Mouse (Mus musculus) heart, adult 9 months (tissue): ENCODE measurements around the gene Atp2c2.
A peak's percentile ranks its signal among the peaks of the same experiment; 100 is the strongest.

Experiments used
- DNase-seq, 2 experiments: peaks; one replicate each; pipeline ENCODE4 v3.0.0; 2022; ENCODE audit warnings: low spot score in 2 of 2

Atp2c2 gene

DNA sequence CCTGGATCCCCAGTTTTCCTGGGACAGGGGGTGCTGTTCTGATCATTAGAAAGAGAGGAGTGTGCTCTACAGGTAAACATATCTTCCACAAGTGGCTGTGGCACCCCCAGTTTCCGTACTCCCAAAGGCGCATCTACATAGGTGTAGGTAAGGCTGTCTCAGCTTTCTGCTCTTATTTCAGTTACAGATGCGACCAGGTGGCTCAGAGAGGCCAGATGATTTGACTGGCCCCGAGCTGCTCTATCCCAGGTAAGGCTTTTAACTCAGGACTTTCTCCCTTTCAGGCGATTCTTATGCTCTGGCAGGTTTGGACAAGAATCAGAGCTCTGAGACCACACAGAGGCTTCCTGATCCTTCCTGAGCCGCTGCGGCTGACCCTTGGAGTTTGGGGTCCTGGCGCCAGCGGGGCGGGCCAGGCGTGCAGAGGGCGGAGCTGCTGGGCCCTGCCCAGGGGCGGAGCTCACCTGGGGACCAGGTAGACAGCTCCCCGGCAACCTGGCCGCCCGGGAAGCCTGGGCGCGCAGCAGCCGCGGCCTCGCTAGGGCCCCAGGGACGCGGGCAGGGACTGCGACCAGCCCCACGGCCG lies at the start of gene Atp2c2:
Atp2c2 (plus strand) TSS at position 461 of the 586 bp plus-strand sequence.
- DNase-seq, result no peak

DNA sequence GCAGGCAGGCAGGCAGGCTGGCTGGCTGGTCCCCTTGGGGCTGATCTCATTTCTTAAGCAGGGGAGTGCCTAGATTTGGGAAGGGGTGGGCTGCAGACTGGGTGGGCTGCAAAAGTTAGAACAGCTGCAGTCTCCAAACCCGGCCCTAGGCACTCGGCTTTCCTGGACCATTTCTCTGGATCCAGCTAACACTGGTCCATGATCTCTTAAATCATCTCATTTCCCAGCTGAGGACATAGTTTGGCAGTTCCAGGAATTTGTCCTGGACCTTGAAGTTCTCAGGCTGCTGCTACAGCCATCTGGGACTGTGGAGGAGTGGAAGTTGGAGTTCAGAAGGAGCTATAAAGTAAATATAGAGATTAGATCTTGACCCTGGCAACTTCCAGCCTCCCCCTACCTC lies 48.5 kb upstream of the Atp2c2 start:
- DNase-seq, result peak in 1 of 2 experiments; percentile 46

DNA sequence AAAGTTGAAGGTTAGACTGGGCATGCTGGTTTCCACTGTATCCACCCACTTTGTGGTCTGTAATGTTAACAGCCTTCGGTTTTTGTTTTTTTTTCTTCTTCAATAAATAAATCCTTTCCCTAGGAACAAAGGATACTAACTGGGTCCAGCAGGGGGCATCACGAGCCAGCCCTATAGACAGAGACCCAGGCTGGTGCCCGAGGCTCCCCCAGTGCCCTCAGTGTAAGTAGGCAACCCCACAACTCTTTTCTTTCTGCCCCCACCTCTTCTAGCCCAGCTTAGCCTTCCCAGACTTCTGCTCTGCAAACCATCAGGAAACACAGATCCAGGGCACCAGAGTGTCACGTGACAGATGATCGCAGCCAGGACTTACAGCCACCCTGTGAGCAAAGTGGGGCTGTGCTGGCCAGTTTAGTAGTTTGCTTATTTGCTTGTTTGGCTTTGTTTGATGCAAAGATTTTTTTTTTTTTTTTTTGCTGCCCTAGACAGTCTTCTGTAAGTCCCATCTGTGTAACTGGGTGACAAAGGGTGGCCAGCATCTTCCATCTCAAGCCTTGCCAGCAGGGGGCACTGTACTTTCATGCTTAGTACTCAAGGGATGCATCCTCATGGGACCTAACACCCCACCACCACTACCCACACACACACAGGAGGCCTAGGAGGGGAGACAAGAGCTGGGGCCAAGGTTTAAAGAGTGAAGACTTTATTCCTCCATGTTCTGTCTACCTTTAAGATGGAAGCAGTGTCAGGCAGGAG lies 42.9 kb upstream of the Atp2c2 start:
- DNase-seq, result no peak

DNA sequence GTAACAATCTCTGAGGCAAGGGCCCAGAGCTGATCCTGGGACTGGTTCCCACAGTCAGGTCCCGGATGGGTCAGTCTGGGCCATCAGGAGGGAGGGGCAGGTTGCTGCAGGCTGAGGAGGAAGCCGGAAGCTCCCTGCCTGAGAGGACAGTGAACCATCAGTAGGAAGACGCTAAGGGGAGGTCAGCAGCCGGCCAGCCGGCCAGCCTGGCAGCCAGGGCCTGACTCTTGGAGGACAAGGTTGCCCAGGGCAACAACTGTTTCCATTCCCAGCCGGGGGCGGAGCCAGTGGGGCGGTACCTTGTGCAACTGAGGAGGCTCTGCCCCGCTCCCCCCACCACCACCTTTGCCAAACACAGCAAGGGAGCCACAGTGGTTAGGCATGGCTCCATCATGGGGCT lies 38.7 kb upstream of the Atp2c2 start:
- DNase-seq, result peak; percentile 82 to 85

DNA sequence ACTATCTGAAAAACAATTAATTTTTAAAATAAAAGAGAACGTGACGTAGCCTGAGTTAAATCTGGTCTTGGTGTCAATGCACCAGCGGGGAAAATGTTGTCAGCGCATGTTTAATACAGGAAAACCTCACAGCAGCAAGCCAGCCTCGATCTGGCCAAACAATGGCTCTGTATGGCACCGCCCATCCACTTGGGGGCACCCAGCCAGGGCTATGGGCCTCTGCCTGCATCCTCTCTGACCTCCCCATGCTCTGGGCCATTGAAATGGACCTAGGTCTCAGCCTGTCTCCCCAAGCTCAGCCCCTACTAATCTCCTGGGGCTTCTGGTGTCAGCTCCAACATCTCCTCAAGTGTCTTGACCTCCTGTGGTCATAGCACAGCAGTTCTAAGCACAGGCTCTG lies 37.9 kb upstream of the Atp2c2 start:
- peak in 1 of 2 experiments; percentile 19 for DNase-seq

DNA sequence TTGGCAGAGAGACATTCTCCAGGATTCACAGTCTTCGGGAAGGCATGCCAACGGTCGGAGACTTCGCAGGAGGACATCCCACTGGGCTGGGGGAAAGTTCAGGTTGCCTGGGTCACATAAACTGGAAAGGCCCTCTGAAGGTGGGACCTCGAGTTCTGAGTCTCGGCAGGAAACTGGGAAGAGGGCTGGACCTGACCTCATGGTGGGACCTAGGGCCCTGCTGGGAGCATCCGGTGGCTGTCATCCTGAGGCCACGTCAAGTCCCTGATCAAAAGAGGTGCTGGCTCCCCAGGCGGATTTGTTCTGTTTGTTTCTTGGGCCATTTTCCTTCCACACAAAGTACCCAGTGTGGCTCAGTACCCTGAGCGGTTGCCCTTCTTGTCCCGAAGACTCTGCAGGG lies 36.4 kb upstream of the Atp2c2 start:
- DNase-seq, result no peak

DNA sequence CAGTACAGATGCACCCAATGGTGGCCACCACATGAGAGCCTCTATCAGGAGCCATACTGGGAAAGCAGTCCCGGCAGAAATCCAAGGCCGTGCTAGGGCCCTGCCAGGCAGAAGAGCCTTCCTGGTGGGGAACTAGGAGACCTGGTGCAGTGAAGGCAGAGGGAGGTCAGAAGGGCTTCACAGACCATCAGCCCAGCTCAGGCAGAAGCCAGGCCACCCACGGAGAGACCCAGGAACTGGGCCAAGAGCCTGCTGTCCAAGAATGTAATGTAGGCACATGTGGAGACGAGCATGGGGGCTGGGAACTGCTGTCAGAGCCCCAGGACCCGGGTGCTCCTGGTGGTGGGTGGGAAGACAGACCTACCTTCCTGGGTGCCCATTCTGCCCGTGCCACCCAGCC lies 34.5 kb upstream of the Atp2c2 start:
- DNase-seq, result peak; percentile 29 to 43

DNA sequence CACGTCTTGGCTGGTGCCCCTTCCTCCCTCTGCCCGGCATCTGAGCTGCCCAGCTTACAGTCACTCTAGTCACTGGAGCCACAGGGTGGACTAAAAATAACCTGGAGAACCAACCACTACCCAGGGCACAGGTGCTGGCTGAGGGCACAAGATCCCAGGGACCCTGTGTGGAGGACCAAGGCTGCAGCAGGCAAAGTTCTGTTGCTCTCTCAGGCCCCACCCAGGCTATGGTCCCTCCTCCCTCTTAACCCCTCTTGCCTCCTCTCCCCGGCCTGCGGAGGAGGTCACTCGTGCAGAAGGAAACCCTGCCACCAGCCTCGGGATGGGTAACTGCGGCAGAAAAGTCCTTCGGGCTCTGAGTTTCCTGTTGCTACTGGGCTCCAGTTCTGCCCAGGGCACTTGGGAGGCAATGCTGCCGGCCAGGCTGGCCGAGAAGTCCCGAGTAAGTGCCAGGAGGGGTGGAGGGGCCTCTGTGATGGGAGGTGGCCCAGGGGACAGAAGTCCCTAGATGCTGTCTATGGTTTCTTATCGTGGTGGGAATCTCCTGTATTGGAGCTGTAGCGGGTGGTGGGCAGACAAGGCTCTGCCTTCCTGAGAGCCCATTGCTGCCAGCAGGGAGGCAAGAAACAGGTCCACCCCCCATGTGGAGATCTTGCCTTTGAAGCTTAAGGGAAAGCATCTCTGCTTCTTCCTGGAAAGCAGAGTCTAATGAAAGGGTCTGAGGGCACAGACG lies 33.4 kb upstream of the Atp2c2 start, which contains the start of gene Wfdc1:
Wfdc1 (plus strand) TSS at position 147 of the 733 bp plus-strand sequence.
- DNase-seq, result peak; percentile 50 to 57

DNA sequence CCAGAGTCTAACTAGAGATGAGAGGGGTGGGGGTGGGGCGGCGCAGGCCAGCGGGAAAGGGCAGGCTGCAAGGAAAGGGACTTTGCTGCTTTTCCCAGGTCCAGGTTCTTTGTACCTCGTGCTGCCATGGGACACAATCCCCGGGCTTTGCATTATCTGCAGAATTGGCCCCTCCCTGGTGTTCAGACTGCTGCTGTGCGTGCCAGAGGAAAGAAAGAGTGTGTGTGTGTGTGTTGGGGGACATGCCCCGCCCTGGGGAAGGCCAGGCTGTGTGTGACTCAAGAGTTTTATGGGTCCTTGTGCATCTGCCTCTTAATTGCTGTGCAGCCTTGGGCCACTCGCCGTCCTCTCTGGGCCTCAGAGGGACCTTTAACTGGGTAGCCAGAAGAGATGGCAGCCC lies 31.4 kb upstream of the Atp2c2 start:
- DNase-seq, result no peak

DNA sequence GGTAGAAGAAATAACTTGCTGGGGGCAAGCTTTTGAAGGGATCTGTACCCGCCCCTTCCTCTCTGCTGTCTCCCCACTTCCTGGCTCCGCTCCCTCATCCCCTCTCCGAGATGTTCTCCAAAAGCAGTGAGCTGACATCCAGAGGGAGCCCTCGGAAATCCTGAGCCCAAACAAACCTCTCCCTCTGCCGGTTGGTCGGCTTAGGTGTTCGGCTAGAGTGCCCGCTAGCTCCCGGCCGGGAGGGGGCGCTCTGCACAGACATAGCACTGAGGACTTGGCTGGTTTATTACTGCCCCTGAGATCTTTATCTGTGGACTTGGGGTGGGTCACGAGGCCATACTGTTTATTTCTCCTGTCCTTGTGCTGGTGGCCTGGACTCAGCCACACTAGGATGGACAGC lies 30.5 kb upstream of the Atp2c2 start:
- no peak for DNase-seq

DNA sequence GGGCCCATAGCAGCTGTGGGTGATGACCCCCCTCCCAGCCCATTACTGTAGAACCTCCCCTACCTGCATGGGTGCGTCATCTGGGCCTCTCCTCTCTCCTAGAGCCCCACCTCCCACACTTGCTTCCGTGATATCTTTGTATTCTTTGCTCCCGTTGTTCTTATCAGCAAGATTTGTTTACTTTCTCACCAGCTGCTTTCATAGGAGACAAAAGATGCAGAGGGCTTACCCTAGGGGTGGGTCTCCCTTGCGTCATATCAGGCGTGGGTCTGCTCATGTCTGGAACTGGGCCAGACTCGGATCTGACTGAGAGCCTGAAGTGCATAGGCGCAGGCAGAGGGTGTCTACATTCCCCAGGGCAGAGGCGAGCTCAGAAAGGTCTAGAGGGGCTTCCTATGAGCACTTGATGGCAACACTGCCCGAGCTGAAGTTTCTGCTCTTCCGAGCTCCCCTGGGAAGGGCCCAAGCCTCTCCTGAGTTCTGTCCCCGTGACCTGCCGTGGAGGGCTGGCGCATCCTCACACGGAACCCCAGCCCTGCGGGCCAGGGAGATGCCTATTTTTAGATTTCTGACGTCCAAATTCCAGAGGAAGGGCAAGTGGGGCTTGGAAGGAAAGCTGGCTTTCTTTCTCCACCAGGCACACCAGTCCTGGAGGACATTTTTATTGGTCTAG lies 29.3 kb upstream of the Atp2c2 start:
- DNase-seq, result peak; percentile 73 to 77

DNA sequence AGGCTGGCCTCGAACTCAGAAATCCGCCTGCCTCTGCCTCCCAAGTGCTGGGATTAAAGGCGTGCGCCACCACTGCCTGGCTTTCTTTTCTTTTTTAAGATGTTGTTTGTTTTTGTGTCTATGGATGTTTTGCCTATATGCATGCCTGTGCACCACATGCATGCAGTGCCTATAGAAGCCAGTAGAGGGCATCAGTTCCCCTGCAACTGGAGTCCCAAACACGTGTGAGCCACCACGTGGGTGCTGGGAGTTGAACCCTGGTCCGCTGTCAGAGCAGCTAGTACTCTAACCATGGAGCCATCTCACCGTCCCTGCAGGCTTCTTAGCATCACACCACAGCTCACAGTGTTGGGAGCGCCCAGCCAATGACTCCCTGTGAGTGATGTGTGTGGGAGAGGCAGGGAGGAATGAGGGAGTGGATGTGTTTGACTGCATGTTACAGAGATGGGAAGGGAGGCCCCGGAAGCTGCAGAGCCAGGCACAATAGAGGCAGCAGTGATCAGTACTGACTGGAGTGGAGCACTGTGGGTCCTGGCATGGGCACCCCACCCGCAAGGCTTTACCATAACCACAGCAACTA lies 25.7 kb upstream of the Atp2c2 start:
- no peak for DNase-seq

DNA sequence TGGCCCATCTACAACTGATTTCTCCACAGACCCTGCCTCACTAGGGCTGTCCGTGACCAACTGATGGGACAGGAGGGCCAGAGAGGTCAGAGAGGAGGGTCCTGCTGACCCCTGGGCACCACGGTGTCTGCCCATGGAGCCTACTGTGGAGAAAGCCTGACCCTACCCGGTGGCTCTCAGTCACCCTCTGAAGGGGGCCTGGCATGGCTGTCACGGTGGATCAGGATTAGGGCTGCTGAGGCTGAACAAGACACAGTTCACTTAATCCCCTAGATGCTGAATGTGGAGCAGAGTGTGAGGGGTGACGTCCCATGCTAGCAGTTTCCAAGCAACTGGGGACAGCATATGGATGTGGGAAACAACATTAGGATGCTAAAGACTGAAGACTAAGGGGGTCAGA lies 24.4 kb upstream of the Atp2c2 start:
- no peak for DNase-seq

DNA sequence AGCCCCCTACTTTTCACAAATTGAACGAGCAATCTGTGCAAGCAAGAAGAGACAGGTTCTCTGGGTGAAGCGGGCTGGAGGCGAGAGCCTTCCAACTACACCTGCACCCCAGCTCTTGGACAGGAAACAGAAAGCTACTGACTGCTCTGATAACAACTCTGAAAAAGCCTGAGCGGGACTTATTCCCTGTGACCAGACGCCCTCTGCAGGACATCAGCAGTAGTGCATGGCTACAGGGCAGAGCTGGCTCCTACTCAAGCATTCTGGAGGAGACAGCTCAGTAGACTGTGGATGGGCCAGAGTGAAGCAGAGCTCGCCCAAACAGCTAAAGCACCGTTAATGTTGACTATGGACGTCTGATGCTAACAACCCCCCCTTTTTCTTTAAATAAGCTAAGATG lies 23.4 kb upstream of the Atp2c2 start:
- DNase-seq, result peak; percentile 72 to 90

DNA sequence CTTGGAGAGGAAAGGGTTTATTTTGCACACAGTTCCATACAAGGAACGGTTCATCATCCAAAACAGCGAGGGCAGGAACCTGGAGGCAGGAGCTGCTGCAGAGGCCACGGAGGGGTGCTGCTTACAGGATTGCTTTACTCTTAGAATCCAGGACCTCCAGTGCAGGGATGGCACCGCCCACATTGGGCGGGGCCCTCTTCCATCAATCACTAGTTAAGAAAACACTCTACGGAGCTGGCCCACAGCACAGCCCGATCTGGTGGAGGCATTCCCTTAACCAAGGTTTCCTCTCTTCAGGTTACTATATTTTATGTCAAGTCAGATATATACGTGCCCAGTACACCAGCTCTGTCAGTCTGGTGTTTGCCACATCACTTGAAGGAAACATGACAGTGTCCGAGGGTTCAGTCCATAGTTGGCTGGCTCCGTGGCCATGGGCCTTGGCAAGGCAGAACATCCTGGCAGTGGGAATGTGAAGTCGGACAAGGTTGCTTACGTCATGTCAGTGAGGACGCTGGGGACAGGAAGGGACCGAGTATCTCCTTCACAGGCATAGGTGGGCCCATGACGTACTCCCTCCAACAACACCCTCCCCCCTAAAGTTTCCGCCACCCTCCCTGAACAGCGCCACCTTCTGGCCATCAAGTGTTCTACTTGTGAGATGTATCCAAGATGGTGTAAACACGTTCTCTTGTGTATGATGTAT lies 21.5 kb upstream of the Atp2c2 start:
- DNase-seq, result peak in 1 of 2 experiments; percentile 45

DNA sequence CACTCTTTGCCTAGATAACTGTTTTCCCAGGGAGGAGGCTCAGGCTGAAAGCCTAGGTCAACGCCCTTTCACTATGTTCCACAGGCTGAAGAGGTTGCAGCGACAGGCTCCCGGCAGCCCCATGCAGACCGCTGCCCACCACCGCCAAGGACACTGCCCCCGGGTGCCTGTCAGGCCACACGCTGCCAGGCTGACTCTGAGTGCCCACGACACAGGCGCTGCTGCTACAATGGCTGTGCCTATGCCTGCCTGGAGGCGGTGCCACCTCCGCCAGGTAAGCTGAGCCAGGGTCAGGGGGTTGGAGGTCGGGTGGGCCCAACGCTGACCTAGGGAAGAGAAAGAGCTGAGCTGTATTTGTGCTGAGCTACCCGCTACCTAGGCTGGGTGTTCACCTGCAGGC lies 20.6 kb upstream of the Atp2c2 start:
- DNase-seq, result no peak

DNA sequence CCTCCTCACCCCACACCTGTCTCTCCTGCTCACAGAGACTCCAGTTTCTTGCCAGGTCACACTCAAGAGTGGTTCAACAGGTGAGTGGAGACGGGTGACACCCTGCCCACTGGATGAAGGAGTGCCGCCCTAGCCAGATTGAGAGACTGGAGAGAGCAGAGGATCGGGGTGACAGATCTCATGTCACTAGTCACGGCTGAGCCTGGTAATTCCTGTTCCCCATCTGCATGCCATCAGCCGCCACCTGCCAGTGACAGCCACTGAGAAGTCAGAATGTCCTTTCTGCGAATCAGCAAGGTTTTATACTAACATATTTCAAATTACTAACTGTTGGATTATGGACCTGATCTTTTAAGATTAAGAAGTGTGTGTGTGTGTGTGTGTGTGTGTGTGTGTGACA lies 9.2 kb upstream of the Atp2c2 start:
- no peak for DNase-seq

DNA sequence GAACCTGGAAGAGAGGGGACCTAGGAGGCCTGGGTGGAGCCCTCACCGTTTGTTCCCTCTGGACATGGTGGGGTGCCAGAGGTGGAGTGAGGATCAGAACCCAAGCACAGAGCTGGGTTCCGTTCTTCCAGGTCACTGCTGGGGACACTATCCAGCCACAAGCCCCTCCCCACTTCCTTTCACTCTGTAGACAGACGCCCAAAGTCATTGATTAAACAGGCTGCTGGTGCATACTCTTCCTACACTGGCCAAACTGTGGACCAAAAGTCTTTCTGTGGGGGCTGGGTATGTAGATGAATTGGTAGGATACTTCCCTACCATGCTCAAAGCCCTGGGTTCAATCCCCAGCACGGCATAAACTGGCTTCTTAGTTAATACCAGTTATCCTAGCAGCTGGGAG lies 7.8 kb upstream of the Atp2c2 start:
- no peak for DNase-seq

DNA sequence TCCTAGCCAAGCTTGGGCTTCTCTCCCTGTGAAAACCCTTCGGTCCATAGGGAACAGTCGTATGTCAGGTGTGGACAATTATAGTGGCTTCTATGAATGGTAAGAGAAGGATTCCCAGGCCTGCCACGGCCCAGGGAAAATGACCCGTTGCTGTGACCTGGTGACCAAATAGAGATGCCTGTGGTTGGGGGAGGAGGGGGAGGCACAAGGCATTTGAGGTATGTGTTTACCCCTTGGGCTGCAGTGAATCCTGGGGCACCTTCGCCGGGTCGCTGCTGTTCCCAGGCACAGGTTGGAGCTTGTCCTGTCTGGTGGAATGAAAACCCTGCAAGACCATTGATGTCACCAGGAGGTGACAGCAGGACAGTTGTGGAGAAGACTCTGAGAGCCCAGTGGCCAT lies 5.1 kb upstream of the Atp2c2 start:
- no peak for DNase-seq

DNA sequence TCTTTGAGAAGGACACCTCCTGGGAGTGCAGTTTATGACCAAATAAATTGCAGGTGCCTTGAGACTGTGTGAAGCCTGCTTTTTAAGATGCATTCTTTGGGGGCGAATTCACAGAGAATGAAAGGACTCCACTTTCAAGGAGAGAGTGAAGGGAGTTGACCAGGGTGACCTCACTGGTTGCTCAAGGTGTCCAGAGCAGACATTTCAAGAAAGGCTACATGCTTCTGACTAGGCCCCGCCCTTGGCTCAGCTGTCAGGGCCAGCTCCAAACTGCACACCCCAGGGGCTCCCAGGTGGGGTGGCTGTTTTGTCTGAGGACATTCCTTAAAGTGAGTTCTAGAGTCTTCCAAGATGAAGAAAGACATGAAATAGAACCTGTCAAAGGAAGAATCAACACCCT lies 2.6 kb upstream of the Atp2c2 start:
- DNase-seq, result no peak

DNA sequence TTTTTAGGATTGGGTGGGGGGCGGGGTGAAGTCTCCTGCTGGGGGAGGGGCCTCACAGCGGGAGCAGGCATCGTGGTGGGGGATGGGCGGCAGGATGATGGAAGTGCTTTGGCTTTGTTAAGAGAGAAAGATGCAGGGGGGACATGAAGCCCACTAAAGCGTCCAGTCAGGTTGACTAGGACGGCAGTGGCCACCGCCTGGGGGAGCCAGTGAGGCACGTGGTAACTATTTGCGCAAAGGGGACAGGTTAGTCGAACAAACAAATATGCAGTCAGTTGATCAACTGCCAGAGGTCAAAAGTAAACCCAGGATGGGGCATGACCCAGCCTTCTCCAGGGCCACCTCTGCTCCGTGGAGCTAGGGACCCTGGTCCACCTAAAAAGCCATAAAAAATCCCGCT lies 849 bp upstream of the Atp2c2 start:
- peak in 1 of 2 experiments; percentile 54 for DNase-seq
